Mouse (Mus musculus) kidney, adult 18-20 months (tissue): Measurements from ENCODE around the gene Nutf2-ps1.
"Not testable (repeated sequence)": the region's sequence is repeated elsewhere in the genome, so short reads cannot be mapped to it uniquely, and the experiment has no call there.

Source experiments
- DNase-seq: peaks from one replicate; pipeline ENCODE4 v3.0.0; 2021

Nutf2-ps1 gene

GRCm38 (mm10) chr19:53588968-53589367 is at the start of gene Nutf2-ps1:
Gene Nutf2-ps1, minus strand, starts transcription at chr19:53589068.
- DNase-seq, result not testable (repeated sequence)

GRCm38 (mm10) chr19:53638041-53638440 is 49.2 kb upstream of the Nutf2-ps1 start:
- no peak for DNase-seq

- DNase-seq, result no peak
These were observed 32.8 kb upstream of the Nutf2-ps1 start for GRCm38 (mm10) chr19:53621681-53622080.

- no peak for DNase-seq
These were observed 20.1 kb upstream of the Nutf2-ps1 start for GRCm38 (mm10) chr19:53608921-53609320.

GRCm38 (mm10) chr19:53601363-53601655 is 12.4 kb upstream of the Nutf2-ps1 start:
- DNase-seq, result no peak

GRCm38 (mm10) chr19:53600549-53601362 is 11.9 kb upstream of the Nutf2-ps1 start:
- DNase-seq, result no peak

GRCm38 (mm10) chr19:53599757-53600539 is 11.1 kb upstream of the Nutf2-ps1 start, which contains the start of gene Smc3:
Gene Smc3, plus strand, starts transcription at chr19:53600398.
- peak; percentile 100 for DNase-seq

GRCm38 (mm10) chr19:53596723-53597474 is 8.0 kb upstream of the Nutf2-ps1 start:
- no peak for DNase-seq

- not testable (repeated sequence) for DNase-seq
These were observed 1.2 kb downstream of the Nutf2-ps1 start for GRCm38 (mm10) chr19:53587686-53588085.

GRCm38 (mm10) chr19:53580271-53580670 is 8.6 kb downstream of the Nutf2-ps1 start:
- DNase-seq, result not testable (repeated sequence)

- peak; percentile 65 for DNase-seq
These were observed 10.1 kb downstream of the Nutf2-ps1 start for GRCm38 (mm10) chr19:53578597-53579252.

GRCm38 (mm10) chr19:53577025-53577800 is 11.7 kb downstream of the Nutf2-ps1 start:
- peak; percentile 40 for DNase-seq

- DNase-seq, result peak; percentile 2
These were observed 12.8 kb downstream of the Nutf2-ps1 start for GRCm38 (mm10) chr19:53576061-53576460.

GRCm38 (mm10) chr19:53575296-53576010 is 13.4 kb downstream of the Nutf2-ps1 start:
- peak; percentile 2 for DNase-seq

GRCm38 (mm10) chr19:53574546-53574945 is 14.3 kb downstream of the Nutf2-ps1 start:
- DNase-seq, result peak; percentile 1

GRCm38 (mm10) chr19:53574131-53574530 is 14.7 kb downstream of the Nutf2-ps1 start:
- DNase-seq, result peak; percentile 1

- peak; percentile 1 for DNase-seq
These were observed 15.7 kb downstream of the Nutf2-ps1 start for GRCm38 (mm10) chr19:53573151-53573550.

GRCm38 (mm10) chr19:53572607-53573006 is 16.3 kb downstream of the Nutf2-ps1 start:
- DNase-seq, result no peak

GRCm38 (mm10) chr19:53571501-53572428 is 17.1 kb downstream of the Nutf2-ps1 start:
- DNase-seq, result peak; percentile 0

- DNase-seq, result no peak
These were observed 17.8 kb downstream of the Nutf2-ps1 start for GRCm38 (mm10) chr19:53571056-53571455.
